Mouse (Mus musculus) left cerebral cortex, adult 8-10 months (tissue): ENCODE measurements around the gene Ankrd6. TPM values are rescaled to one million over a fixed set of nuclear protein-coding genes. Genes with fewer than 3 reads are reported as not detected.

ENCODE experiments used
- DNase-seq, 2 experiments: peaks; one replicate each; pipeline ENCODE4 v3.0.0; 2022; ENCODE audit warnings: low spot score in 2 of 2
- total RNA-seq, 4 experiments: library from RNA; stranded (reverse); gene quantifications; 2 replicates each; pipeline ENCODE4 v1.2.4; 2022

The Ankrd6 gene
- total RNA-seq, 4 experiments from 2014 or later, result 40.6 to 48.4 (median 40.7) TPM

- DNase-seq, result no peak
These were observed 161.6 kb downstream of the Ankrd6 start for GRCm38 (mm10) chr4:32789020-32789419.

- DNase-seq, result no peak
These were observed 163.5 kb downstream of the Ankrd6 start for GRCm38 (mm10) chr4:32787110-32787509.

- no peak for DNase-seq
These were observed 170.6 kb downstream of the Ankrd6 start for GRCm38 (mm10) chr4:32779996-32780395.

- no peak for DNase-seq
These were observed 180.3 kb downstream of the Ankrd6 start for GRCm38 (mm10) chr4:32770284-32770810.

GRCm38 (mm10) chr4:32768046-32768445 lies 182.6 kb downstream of the Ankrd6 start:
- no peak for DNase-seq

GRCm38 (mm10) chr4:32767471-32767870 lies 183.2 kb downstream of the Ankrd6 start:
- no peak for DNase-seq

GRCm38 (mm10) chr4:32757430-32757829 lies 193.2 kb downstream of the Ankrd6 start:
- DNase-seq, result peak in 1 of 2 experiments; percentile 58

Other genes with a start within 250 kb of the Ankrd6 start
- gene Lyrm2, start 150.6 kb downstream of the Ankrd6 start, total RNA-seq, result 10 to 100 TPM; 31.0 to 42.0 (median 40.2) TPM
- gene Rragd, start 32.2 kb upstream of the Ankrd6 start, total RNA-seq, result 100 to 1,000 TPM in 2 of 4 experiments, 10 to 100 TPM in 2; 95.8 to 117 (median 104) TPM
- 100 to 1,000 TPM; 107 to 123 (median 109) TPM for gene Ube2j1, start 80.6 kb upstream of the Ankrd6 start, total RNA-seq
- under 1 TPM; 0.58 to 0.96 (median 0.83) TPM for gene Gabrr2, start 112.2 kb upstream of the Ankrd6 start, total RNA-seq
- gene Gabrr1, start 181.7 kb upstream of the Ankrd6 start, total RNA-seq, result under 1 TPM in 1 of 4 experiments, not detected in 3; 0.36 TPM
- 1 to 10 TPM; 5.9 to 7.3 (median 6.7) TPM for gene Pm20d2, start 238.9 kb upstream of the Ankrd6 start, total RNA-seq